Mouse (Mus musculus) CH12.LX (cell line): ENCODE measurements around the gene BC107364.

Experiments used
- CTCF ChIP-seq, 2 experiments: IDR thresholded peaks in 1 of 2; conservative IDR thresholded peaks in 1 of 2; 2 replicates each; pipeline ENCODE4 v1.5.1; 2011 to 2012; ENCODE audit warnings: low read depth in 2 of 2, low read length in 2 of 2, improper control_type of control experiment in 1 of 2, inconsistent platforms in 1 of 2, mild to moderate bottlenecking in 1 of 2, moderate library complexity in 1 of 2
- MAFK ChIP-seq: IDR thresholded peaks from 2 replicates; pipeline ENCODE4 v1.6.1; 2011; ENCODE audit warnings: low read length, improper control_type of control experiment; ENCODE audit not compliant: insufficient replicate concordance
- NRF1 ChIP-seq: IDR thresholded peaks from 2 replicates; pipeline ENCODE4 v1.6.1; 2014; ENCODE audit warnings: low read depth, mild to moderate bottlenecking, inconsistent platforms, low read length, improper control_type of control experiment, moderate library complexity

GRCm38 (mm10) chr3:96420796-96421195 lies 31.3 kb downstream of the BC107364 start:
- TF ChIP-seq MAFK (no peak), NRF1 (no peak), CTCF (conservative IDR thresholded peaks at IDR 0.05 in 1 of 2, IDR thresholded peaks at IDR 0.05 in 1 of 2; ENCODE audit: low read depth in 2 of 2, low read length in 2 of 2) (no peak)
